In the genomic region with DNA sequence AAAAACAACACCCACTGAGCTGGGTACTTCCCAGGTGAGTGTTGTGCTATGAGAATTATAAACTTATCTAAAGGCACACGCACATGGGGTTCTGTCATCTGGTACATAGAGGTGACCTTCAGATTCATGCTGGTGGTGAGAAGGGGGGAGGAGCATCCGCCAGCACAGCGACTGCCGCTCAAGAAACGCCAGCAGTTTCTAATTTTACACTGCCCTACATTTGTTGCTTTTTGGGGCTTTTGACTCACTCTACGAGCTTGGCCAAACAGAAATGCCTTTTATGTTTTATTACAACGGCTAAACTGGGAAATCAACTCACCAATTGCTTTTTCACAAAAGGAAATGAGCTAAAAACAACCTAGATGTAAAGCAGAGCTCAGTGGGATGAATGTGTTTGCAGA, we compare ENCODE assay signal across 8 mouse cellular contexts. TPM values are rescaled to one million over a fixed set of nuclear protein-coding genes. Genes with fewer than 3 reads are reported as not detected.
DNase-seq lines count a peak whose midpoint lies in the region; ATAC-seq lines count a peak whose summit lies in the region.

No protein-coding gene starts in this region.

- DNase-seq in heart, adult 18-20 months, result peak; percentile 49 to 63
- no peak for DNase-seq in heart, postnatal 25 days (ENCODE audit: low spot score)
- peak; percentile 33 for DNase-seq in 3T3-L1 (ENCODE audit: low read depth, low spot score)
- DNase-seq in brain, adult 2 months (ENCODE audit: low read depth, low spot score), result peak; percentile 92
- DNase-seq in heart, embryonic 10.5 days (ENCODE audit: low spot score), result no peak
- DNase-seq in urinary bladder, adult 2 months (ENCODE audit: low spot score), result no peak

- H3K9me3 ChIP-seq in heart, embryonic 10.5 days, result no peaks in the 10 kb centered on the region
- no peaks in the 10 kb centered on the region for H3K9me3 ChIP-seq in limb, embryonic 12.5 days
- no peaks in the 10 kb centered on the region for H3K9me3 ChIP-seq in stomach, embryonic 16.5 days (replicated peaks; ENCODE audit: control insufficient read depth, low read length)

- H3K4me1 ChIP-seq in heart, embryonic 10.5 days, result peaks cover 18% of the 10 kb centered on the region
- peaks cover 32% of the 10 kb centered on the region for H3K4me1 ChIP-seq in limb, embryonic 12.5 days (replicated peaks)
- H3K4me1 ChIP-seq in stomach, embryonic 16.5 days (ENCODE audit: control insufficient read depth, insufficient read depth, low read length), result peaks cover 8% of the 10 kb centered on the region

- peak overlapping the region; percentile 83 for H3K27ac ChIP-seq in heart, embryonic 10.5 days
- H3K27ac ChIP-seq in limb, embryonic 12.5 days, result peak overlapping the region; percentile 82
- H3K27ac ChIP-seq in stomach, embryonic 16.5 days (ENCODE audit: low read length), result peak overlapping the region; percentile 53

- WGBS in heart, embryonic 10.5 days, result 24% methylated on average over 7 of the region's 7 CpGs
- WGBS in limb, embryonic 12.5 days, result 7% methylated on average over 7 of the region's 7 CpGs
- 11% methylated on average over 7 of the region's 7 CpGs for WGBS in stomach, embryonic 16.5 days

- no peaks in the 10 kb centered on the region for H3K36me3 ChIP-seq in heart, embryonic 10.5 days
- no peaks in the 10 kb centered on the region for H3K36me3 ChIP-seq in limb, embryonic 12.5 days
- no peaks in the 10 kb centered on the region for H3K36me3 ChIP-seq in stomach, embryonic 16.5 days (ENCODE audit: control insufficient read depth, insufficient read depth, low read length)

- no peak overlapping the region for H3K9ac ChIP-seq in limb, embryonic 12.5 days (replicated peaks)
- H3K9ac ChIP-seq in stomach, embryonic 16.5 days (ENCODE audit: low read length), result peak overlapping the region; percentile 59; the same call in 1 of the 2 replicates

- peak overlapping the region; percentile 17; the same call in 1 of the 2 replicates for H3K4me3 ChIP-seq in heart, embryonic 10.5 days
- H3K4me3 ChIP-seq in limb, embryonic 12.5 days (replicated peaks), result peak overlapping the region; percentile 25
- peak overlapping the region; percentile 35 for H3K4me3 ChIP-seq in stomach, embryonic 16.5 days (replicated peaks; ENCODE audit: low read length)

- H3K27me3 ChIP-seq in heart, embryonic 10.5 days (ENCODE audit: insufficient read depth, poor library complexity, severe bottlenecking), result no peaks in the 10 kb centered on the region
- H3K27me3 ChIP-seq in limb, embryonic 12.5 days, result no peaks in the 10 kb centered on the region
- H3K27me3 ChIP-seq in stomach, embryonic 16.5 days (ENCODE audit: control insufficient read depth, insufficient read depth, low read length), result no peaks in the 10 kb centered on the region

- no peak for ATAC-seq in limb, embryonic 12.5 days (ENCODE audit: insufficient number of reproducible peaks, insufficient read depth, low FRiP score, low TSS enrichment, low read depth)
- no peak for ATAC-seq in stomach, embryonic 16.5 days (ENCODE audit: insufficient read depth, low FRiP score)

- intact Hi-C loops in heart, postnatal 25 days (cut with DNase I), result no loop called here

- peak overlapping the region; percentile 44 for H3K4me2 ChIP-seq in limb, embryonic 12.5 days
- H3K4me2 ChIP-seq in stomach, embryonic 16.5 days (ENCODE audit: low read depth, low read length), result peak overlapping the region; percentile 54

RNA-seq across cellular contexts. Expression of a gene that starts 11.7 kb away (rescaled TPM):
- 10 to 100 TPM; 25.3 to 30.5 TPM for total RNA-seq in heart, adult 18-20 months (2021)
- 10 to 100 TPM; 27.3 to 32.6 TPM for total RNA-seq in heart, postnatal 25 days (2021)
- 37.6 and 43.2 TPM in 2 replicates for polyA plus RNA-seq in heart, embryonic 10.5 days (2016; fragmentation: Nextera tagmentation; extraction: Ambion mirVana)
- polyA plus RNA-seq in limb, embryonic 12.5 days (2016; fragmentation: Nextera tagmentation; extraction: Ambion mirVana), result 33.3 and 36.9 TPM in 2 replicates
- polyA plus RNA-seq in stomach, embryonic 16.5 days (2015; fragmentation: Nextera tagmentation; extraction: Ambion mirVana), result 62.9 and 68.1 TPM in 2 replicates
- 22.5 and 26.4 TPM in 2 replicates for polyA plus RNA-seq in urinary bladder, adult 2 months (2012; rRNA removed)

Comparison
In these comparisons a context has a peak if more than half of its experiments do, and no peak if none do; other contexts are left out.
1. DNase-seq: peak in heart, adult 18-20 months (2 of 2), 3T3-L1 (single experiment) and brain, adult 2 months (single experiment); none in heart, postnatal 25 days (single experiment), heart, embryonic 10.5 days (single experiment) and urinary bladder, adult 2 months (single experiment).
2. Peak in every context shown above with its lines, with median percentiles within 50 percentile points of each other: H3K27ac ChIP-seq and H3K4me3 ChIP-seq.